Mouse (Mus musculus) B cell, adult 67 days (primary cell): ENCODE results near the gene Arg2. TPM values are rescaled to one million over a fixed set of nuclear protein-coding genes. Genes with fewer than 3 reads are reported as not detected.

Experiments used
- total RNA-seq, 2 experiments: library from RNA; stranded (reverse); gene quantifications; 4 replicates each; pipeline ENCODE4 v1.2.4; 2023

Gene Arg2
- total RNA-seq = not detected

GRCm38 (mm10) chr12:79130299-79131177 is at the start of gene Arg2:
TSS of gene Arg2 (plus strand) at chr12:79130777.

GRCm38 (mm10) chr12:79089182-79089812 is 41.3 kb upstream of the Arg2 start, which contains the start of gene Pigh:
TSS of gene Pigh (minus strand) at chr12:79089651.

GRCm38 (mm10) chr12:79172019-79172941 is 41.7 kb downstream of the Arg2 start, which contains the start of gene Vti1b:
TSS of gene Vti1b (minus strand) at chr12:79172667.

GRCm38 (mm10) chr12:79192193-79192592 is 61.6 kb downstream of the Arg2 start, which contains the start of gene Rdh11:
TSS of gene Rdh11 (minus strand) at chr12:79192293.

Other genes with a start within 250 kb of the Arg2 start
- gene Plek2, start 223.8 kb upstream of the Arg2 start, total RNA-seq = under 1 TPM in 1 of 2 experiments, not detected in 1; 0.47 TPM
- gene Tmem229b, start 123.2 kb upstream of the Arg2 start, total RNA-seq = 10 to 100 TPM; 40.9 to 60.9 TPM
- 1 to 10 TPM in 1 of 2 experiments, under 1 TPM in 1; 0.68 to 1.7 TPM for gene Plekhh1, start 101.6 kb upstream of the Arg2 start, total RNA-seq
- 1 to 10 TPM; 6.1 to 7.8 TPM for gene Pigh, start 41.1 kb upstream of the Arg2 start, total RNA-seq
- gene Vti1b, start 41.9 kb downstream of the Arg2 start, total RNA-seq = 10 to 100 TPM; 76.1 to 77.1 TPM
- 10 to 100 TPM; 21.6 to 26.1 TPM for gene Rdh11, start 61.5 kb downstream of the Arg2 start, total RNA-seq
- gene Rdh12, start 78.1 kb downstream of the Arg2 start, total RNA-seq = 10 to 100 TPM; 18.0 to 19.6 TPM
- gene Zfyve26, start 165.5 kb downstream of the Arg2 start, total RNA-seq = 100 to 1,000 TPM; 118 to 121 TPM
- 1 to 10 TPM in 1 of 2 experiments, under 1 TPM in 1; 0.92 to 1.2 TPM for gene Rad51b, start 166.5 kb downstream of the Arg2 start, total RNA-seq